Mouse (Mus musculus) small intestine, adult 2 months (tissue): ENCODE results near the gene Rhebl1. TPM values are rescaled to one million over a fixed set of nuclear protein-coding genes. Genes with fewer than 3 reads are reported as not detected.

Experiments
- H3K27ac ChIP-seq: fragments of 200-500 bp; 2 replicates; pipeline ENCODE4 v1.5.1; 2012; ENCODE audit warnings: low read depth, low read length, control low read depth, inconsistent platforms; ENCODE audit not compliant: insufficient read depth
- H3K27me3 ChIP-seq: fragments of 200-500 bp; 2 replicates; pipeline ENCODE4 v1.6.1; 2012; ENCODE audit warnings: mild to moderate bottlenecking, moderate library complexity, low read length, inconsistent platforms; ENCODE audit not compliant: control insufficient read depth, insufficient read depth
- H3K36me3 ChIP-seq: fragments of 200-500 bp; 2 replicates; pipeline ENCODE4 v1.6.1; 2012; ENCODE audit warnings: mild to moderate bottlenecking, low read length, control low read depth, inconsistent platforms; ENCODE audit not compliant: control insufficient read depth, insufficient read depth
- H3K4me1 ChIP-seq: fragments of 200-500 bp; 2 replicates; pipeline ENCODE4 v1.6.1; 2012; ENCODE audit warnings: low read length, inconsistent platforms, mixed read lengths; ENCODE audit not compliant: control insufficient read depth, insufficient read depth, insufficient read length
- H3K4me3 ChIP-seq: fragments of 200-500 bp; 2 replicates; pipeline ENCODE4 v1.5.1; 2012; ENCODE audit warnings: low read depth, mild to moderate bottlenecking, control low read depth, inconsistent platforms, low read length, moderate library complexity
- CTCF ChIP-seq: fragments of 200-500 bp; IDR thresholded peaks from 2 replicates; pipeline ENCODE4 v1.5.1; 2012; ENCODE audit warnings: low read depth, mild to moderate bottlenecking, control low read depth, inconsistent platforms, low read length, moderate library complexity, mixed read lengths; ENCODE audit not compliant: insufficient replicate concordance, insufficient read length; ENCODE audit errors: extremely low read depth
- POLR2A ChIP-seq: fragments of 200-500 bp; IDR thresholded peaks from 2 replicates; pipeline ENCODE4 v1.6.1; 2012; ENCODE audit warnings: low read depth, mild to moderate bottlenecking, control low read depth, inconsistent platforms, low read length, moderate library complexity
- WGBS: fragments of 180-500 bp; shearing (Covaris S2); methylation state at CpG from one replicate; pipeline ENCODE4 v1.1.7; 2018; 5-methylcytosine and 5-hydroxymethylcytosine counted together
- polyA plus RNA-seq: library from polyadenylated mRNA; depleted of rRNA; stranded (reverse); fragments of >200 nt; gene quantifications from 2 replicates; pipeline ENCODE4 v1.2.3, GENCODE M21; 2012

Gene Rhebl1
- polyA plus RNA-seq, 1 experiment = 24.1 TPM

GRCm38 (mm10) chr15:98893036-98893435, 1.3 kb downstream of the Rhebl1 start:
- Histone ChIP-seq H3K27me3 (peaks cover 44% of the 10 kb centered on the region), H3K4me1 (peaks cover 20% of the 10 kb centered on the region), H3K4me3 (no peak overlapping the region), H3K36me3 (no peaks in the 10 kb centered on the region), H3K27ac (no peak overlapping the region)
- WGBS = 93% methylated on average over 4 of the region's 4 CpGs
- no peak for TF ChIP-seq CTCF

- Histone ChIP-seq H3K27ac (no peak overlapping the region), H3K4me1 (peaks cover 18% of the 10 kb centered on the region), H3K4me3 (no peak overlapping the region), H3K36me3 (no peaks in the 10 kb centered on the region), H3K27me3 (peaks cover 34% of the 10 kb centered on the region)
- WGBS = 27% methylated on average over 6 of the region's 6 CpGs
- no peak for TF ChIP-seq POLR2A
- TF ChIP-seq CTCF = peak; percentile 58; the same call in 1 of the 2 replicates
Observed at GRCm38 (mm10) chr15:98891907-98892606, 2.3 kb downstream of the Rhebl1 start.

DNA sequence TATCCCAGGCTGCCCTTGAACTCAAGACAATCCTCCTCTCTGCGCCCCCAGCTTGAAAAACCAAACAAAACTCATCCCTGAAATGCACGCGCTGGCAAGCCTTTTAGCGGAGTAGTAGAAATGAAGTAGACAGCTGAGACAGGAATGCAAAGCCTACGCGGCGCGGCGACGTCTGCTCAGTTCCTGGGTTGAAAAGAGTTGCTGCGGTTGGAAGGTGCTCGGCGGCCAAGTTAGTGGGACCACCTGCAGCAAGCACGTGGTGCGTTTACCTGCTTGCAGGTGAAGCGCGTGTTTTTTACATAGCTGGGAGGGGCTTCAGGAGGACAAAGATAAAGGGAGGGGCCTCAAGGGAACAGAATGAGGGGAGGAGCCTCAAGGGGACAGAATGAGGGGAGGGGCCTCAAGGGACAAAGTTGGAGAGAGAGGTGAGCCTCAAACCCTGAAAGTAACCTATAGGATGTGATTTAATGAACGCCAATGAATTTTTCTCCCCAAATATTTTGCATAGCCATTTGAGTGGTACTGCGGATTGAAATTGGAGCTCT, 3.1 kb downstream of the Rhebl1 start:
- peaks cover 29% of the 10 kb centered on the region for H3K27me3 ChIP-seq
- no peak for TF ChIP-seq POLR2A
- no peak for TF ChIP-seq CTCF
- peak overlapping the region; percentile 47 for H3K4me3 ChIP-seq
- H3K27ac ChIP-seq = no peak overlapping the region
- peaks cover 18% of the 10 kb centered on the region for H3K4me1 ChIP-seq
- WGBS = 15% methylated on average over 19 of the region's 19 CpGs
- no peaks in the 10 kb centered on the region for H3K36me3 ChIP-seq

- no peak for TF ChIP-seq POLR2A
- TF ChIP-seq CTCF = no peak
- no peaks in the 10 kb centered on the region for H3K27me3 ChIP-seq
- peaks cover 2% of the 10 kb centered on the region; the same call in 1 of the 2 replicates for H3K4me1 ChIP-seq
- 79% methylated on average over 7 of the region's 7 CpGs for WGBS
- H3K36me3 ChIP-seq = no peaks in the 10 kb centered on the region
- H3K4me3 ChIP-seq = no peak overlapping the region
- H3K27ac ChIP-seq = no peak overlapping the region
Observed at GRCm38 (mm10) chr15:98887526-98887925, 6.8 kb downstream of the Rhebl1 start.

DNA sequence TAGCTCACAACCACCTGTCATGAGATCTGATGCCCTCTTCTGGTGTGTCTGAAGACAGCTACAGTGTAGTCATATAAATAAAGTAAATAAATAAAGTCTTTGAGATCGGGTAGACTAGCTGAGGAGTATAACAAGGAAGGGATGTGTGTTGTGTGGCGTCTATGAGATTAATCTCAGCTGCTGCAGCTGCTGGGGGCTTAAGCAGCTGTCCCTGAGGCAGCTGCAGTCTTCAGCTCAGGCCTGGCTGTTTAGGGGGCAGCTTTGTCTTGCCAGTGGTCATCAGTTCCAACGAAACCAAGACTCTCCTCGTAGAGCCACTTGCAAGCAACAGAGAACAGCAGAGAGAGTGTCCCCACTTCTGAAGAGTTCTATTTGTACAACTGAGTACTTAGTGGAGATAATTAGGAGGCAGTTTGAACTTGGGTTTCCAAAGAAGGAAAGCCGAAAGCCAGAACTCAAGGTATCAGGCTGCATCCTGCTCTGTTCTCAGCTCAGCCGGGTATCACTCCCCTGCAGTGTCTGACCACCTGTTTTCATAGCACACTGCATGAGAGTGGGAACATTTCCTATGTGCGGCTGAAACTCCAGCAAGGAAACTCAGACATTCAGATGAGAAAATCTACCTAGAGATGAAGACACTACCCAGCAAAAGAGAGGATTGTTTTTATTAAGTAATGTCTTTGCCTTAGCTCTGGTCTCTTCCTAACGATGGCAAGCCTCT, 7.5 kb downstream of the Rhebl1 start:
- Histone ChIP-seq H3K36me3 (no peaks in the 10 kb centered on the region), H3K27ac (no peak overlapping the region), H3K27me3 (no peaks in the 10 kb centered on the region), H3K4me1 (peaks cover 2% of the 10 kb centered on the region; the same call in 1 of the 2 replicates), H3K4me3 (no peak overlapping the region)
- TF ChIP-seq CTCF (no peak), POLR2A (no peak)
- 66% methylated on average over 8 of the region's 8 CpGs for WGBS

DNA sequence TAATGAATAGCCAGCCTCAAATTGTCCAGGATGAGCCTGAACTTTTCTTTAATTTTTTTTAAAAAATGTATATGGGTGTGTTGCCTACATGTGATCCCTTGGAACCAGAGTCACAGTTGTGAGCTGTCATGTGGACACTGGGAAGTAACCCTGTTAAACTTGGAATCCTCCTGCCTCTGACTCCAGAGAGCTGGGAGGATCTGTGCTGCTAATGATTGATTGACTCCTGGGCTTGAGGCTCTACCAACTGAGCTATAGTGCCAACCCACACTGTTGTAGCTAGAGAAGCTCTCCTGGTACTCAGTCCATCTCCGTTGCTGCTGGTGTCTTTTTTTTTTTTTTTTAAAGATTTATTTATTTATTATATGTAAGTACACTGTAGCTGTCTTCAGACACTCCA, 10.2 kb downstream of the Rhebl1 start:
- H3K27ac ChIP-seq = peak overlapping the region; percentile 85; the same call in 1 of the 2 replicates
- H3K4me3 ChIP-seq = no peak overlapping the region
- H3K4me1 ChIP-seq = peaks cover 2% of the 10 kb centered on the region; the same call in 1 of the 2 replicates
- whole genome bisulfite sequencing = 55% methylated on average over 1 of the region's 1 CpGs
- no peaks in the 10 kb centered on the region for H3K36me3 ChIP-seq
- H3K27me3 ChIP-seq = no peaks in the 10 kb centered on the region
- TF ChIP-seq POLR2A = no peak
- no peak for TF ChIP-seq CTCF

- no peak for TF ChIP-seq CTCF
- no peak for TF ChIP-seq POLR2A
- Histone ChIP-seq H3K27ac (peak overlapping the region; percentile 94), H3K27me3 (no peaks in the 10 kb centered on the region)
Observed at GRCm38 (mm10) chr15:98883661-98884060, 10.7 kb downstream of the Rhebl1 start.

More at GRCm38 (mm10) chr15:98883661-98884060, 10.7 kb downstream of the Rhebl1 start:
- Histone ChIP-seq H3K36me3 (0 out of 2 replicates have a peak, but pooled peaks cover 3% of the 10 kb centered on the region), H3K4me1 (peaks cover 2% of the 10 kb centered on the region; the same call in 1 of the 2 replicates), H3K4me3 (no peak overlapping the region)
